Mouse (Mus musculus) kidney, embryonic 16.5 days (tissue): ENCODE results near the gene Acot8. TPM values are rescaled to one million over a fixed set of nuclear protein-coding genes. Genes with fewer than 3 reads are reported as not detected.

Experiments
- ATAC-seq: fragments of 200-750 bp; cut with Nextera tagmentation; 2 replicates; pipeline ENCODE4 v1.8.0; 2017; ENCODE audit warnings: moderate TSS enrichment; ENCODE audit not compliant: low FRiP score, low TSS enrichment
- H3K27ac ChIP-seq: fragments of 300-500 bp; sonication (generic); 2 replicates; pipeline ENCODE4 v1.5.1; 2014; ENCODE audit warnings: low read length
- H3K27me3 ChIP-seq: fragments of 300-500 bp; sonication (generic); 2 replicates; pipeline ENCODE4 v1.6.1; 2014; ENCODE audit warnings: low read length, control low read depth, mixed read lengths; ENCODE audit not compliant: insufficient read depth
- H3K36me3 ChIP-seq: fragments of 300-500 bp; sonication (generic); 2 replicates; pipeline ENCODE4 v1.6.1; 2014; ENCODE audit warnings: low read length, control low read depth, mixed read lengths; ENCODE audit not compliant: insufficient read depth
- H3K4me1 ChIP-seq: fragments of 300-500 bp; sonication (generic); 2 replicates; pipeline ENCODE4 v1.6.1; 2014; ENCODE audit warnings: low read length, control low read depth, mixed read lengths; ENCODE audit not compliant: insufficient read depth
- H3K4me2 ChIP-seq: fragments of 300-500 bp; sonication (generic); replicated peaks from 2 replicates; pipeline ENCODE4 v1.6.1; 2014; ENCODE audit warnings: low read depth, low read length
- H3K4me3 ChIP-seq: fragments of 300-500 bp; sonication (generic); 2 replicates; pipeline ENCODE4 v1.5.1; 2014; ENCODE audit warnings: mild to moderate bottlenecking, low read length
- H3K9ac ChIP-seq: fragments of 300-500 bp; sonication (generic); replicated peaks from 2 replicates; pipeline ENCODE4 v1.6.1; 2014; ENCODE audit warnings: low read length
- H3K9me3 ChIP-seq: fragments of 300-500 bp; sonication (generic); 2 replicates; pipeline ENCODE4 v1.6.1; 2016; ENCODE audit warnings: low read length, control low read depth
- WGBS: fragments of 180-500 bp; shearing (Covaris S2); extraction: QIAGEN DNeasy Blood & Tissue Kit; methylation state at CpG from one replicate; pipeline ENCODE4 v1.1.7; 2014; 5-methylcytosine and 5-hydroxymethylcytosine counted together
- polyA plus RNA-seq: library from polyadenylated mRNA; unstranded; fragments of >200 nt; fragmentation: Nextera tagmentation; extraction: Ambion mirVana; gene quantifications from 2 replicates; pipeline ENCODE4 v1.2.1, GENCODE M21; 2015

The Acot8 gene
- polyA plus RNA-seq, 1 experiment from 2014 or later = 30.8 TPM

DNA sequence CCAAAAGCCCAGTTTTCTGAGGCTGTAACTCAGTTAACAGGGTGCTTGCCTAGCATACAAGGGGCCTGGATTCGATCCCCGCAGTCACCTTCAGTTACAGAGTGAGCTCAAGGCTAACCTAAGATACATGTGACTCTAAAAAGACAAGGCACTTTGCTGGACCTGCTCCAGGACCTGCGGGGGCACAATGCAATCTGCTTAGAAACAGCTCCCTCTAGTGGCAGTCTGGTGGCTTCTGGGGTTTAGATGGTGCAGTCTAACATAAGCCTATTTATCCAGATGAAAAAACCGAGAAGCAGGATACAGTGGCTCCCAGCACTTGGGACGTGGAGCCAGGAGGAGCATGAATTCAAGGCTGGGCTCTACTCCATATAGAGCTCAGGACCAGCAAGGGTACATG lies 10.4 kb downstream of the Acot8 start:
- Histone ChIP-seq H3K4me1 (no peaks in the 10 kb centered on the region), H3K9ac (no peak overlapping the region), H3K36me3 (peaks cover 54% of the 10 kb centered on the region), H3K4me3 (no peak overlapping the region), H3K4me2 (no peak overlapping the region), H3K27ac (no peak overlapping the region), H3K27me3 (no peaks in the 10 kb centered on the region), H3K9me3 (no peaks in the 10 kb centered on the region)
- ATAC-seq = peak; percentile 50
- 33% methylated on average over 5 of the region's 5 CpGs for WGBS

DNA sequence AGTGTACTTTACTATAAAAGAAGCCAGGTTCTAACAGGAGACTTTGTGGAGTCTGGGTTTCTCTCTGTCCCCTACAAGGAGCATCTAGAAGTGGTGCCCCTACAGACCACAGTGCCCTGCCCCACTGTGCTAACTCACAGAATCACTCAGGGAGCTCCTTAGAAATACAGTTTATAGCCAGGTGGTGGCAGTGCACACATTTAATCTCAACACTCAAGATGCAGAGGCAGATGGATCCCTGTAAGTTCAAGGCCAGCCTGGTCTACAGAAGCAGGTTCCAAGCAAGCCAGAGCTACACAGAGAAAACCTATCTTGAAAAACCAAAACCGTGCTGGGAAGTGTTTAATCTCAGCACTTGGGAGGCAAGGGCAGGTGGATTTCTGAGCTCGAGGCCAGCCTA lies 10.9 kb downstream of the Acot8 start:
- WGBS = 94% methylated on average over 2 of the region's 2 CpGs
- no peak overlapping the region for H3K4me2 ChIP-seq
- H3K36me3 ChIP-seq = peaks cover 52% of the 10 kb centered on the region
- ATAC-seq = no peak
- no peak overlapping the region for H3K27ac ChIP-seq
- H3K9ac ChIP-seq = no peak overlapping the region
- no peaks in the 10 kb centered on the region for H3K9me3 ChIP-seq
- H3K4me3 ChIP-seq = no peak overlapping the region
- H3K4me1 ChIP-seq = no peaks in the 10 kb centered on the region
- H3K27me3 ChIP-seq = no peaks in the 10 kb centered on the region

DNA sequence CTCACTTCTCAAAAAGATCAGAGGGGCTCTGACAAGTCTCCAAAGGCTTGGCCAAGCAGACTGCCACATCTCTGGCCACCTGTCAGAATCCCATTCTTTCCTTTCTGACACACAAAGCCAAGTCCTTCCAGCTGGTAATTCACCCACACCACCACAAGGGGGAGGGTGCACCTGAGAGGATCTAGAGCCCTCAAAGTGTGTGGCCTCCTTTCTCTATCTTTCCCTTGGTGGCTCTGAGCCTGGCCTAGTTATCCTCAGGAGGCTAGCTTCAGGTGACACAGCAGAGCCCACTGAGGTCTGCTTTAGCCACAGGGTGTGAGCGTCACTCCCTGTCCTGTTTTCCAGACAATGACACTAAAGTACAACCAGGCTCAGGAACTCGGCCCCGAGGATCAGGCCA lies 11.4 kb downstream of the Acot8 start:
- peak; percentile 52; the same call in 1 of the 2 replicates for ATAC-seq
- Histone ChIP-seq H3K4me2 (no peak overlapping the region), H3K27ac (no peak overlapping the region), H3K9me3 (no peaks in the 10 kb centered on the region), H3K9ac (no peak overlapping the region), H3K4me3 (no peak overlapping the region), H3K27me3 (no peaks in the 10 kb centered on the region), H3K4me1 (no peaks in the 10 kb centered on the region), H3K36me3 (peaks cover 48% of the 10 kb centered on the region)
- 86% methylated on average over 3 of the region's 3 CpGs for WGBS

DNA sequence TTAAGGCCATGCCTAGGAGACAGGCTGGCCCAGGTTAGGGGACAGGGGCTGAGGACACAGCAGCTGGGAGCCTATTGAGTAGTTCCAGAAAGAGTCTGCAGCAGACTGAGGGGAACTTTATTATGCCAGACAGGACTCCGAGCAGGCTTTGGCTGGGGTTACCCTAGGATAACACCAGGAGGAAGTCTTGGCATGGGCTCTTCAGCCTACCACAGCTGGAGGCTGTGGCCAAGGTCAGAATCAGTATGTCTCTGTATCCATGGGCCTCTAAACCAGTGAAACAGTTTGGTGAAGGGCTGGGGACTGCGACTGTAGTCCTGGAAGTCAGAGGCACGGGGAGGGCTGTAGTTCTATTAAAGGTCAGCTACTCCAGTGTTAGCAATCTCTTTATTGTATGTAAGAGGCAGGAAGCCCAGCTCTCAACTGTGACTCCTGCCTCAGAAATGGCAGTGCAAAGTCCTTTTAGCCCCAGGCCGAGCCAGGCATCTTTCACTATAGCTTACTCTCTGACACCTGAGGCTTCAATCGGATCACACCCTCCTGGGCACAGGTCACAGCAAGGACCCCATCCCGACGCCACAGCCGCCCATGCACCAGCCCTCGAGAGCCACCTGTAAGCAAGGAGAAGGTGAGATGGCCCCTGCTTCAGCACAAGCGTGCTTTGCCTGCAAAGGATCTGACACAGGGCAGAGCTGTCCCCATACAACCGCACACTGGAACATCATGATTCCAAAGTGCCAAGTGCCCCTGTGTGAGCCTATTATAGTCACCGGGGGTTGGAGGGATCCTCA lies 12.1 kb downstream of the Acot8 start:
- no peak for ATAC-seq
- H3K4me3 ChIP-seq = no peak overlapping the region
- peaks cover 3% of the 10 kb centered on the region for H3K4me1 ChIP-seq
- no peak overlapping the region for H3K9ac ChIP-seq
- peaks cover 43% of the 10 kb centered on the region for H3K36me3 ChIP-seq
- WGBS = 89% methylated on average over 12 of the region's 12 CpGs
- H3K27ac ChIP-seq = no peak overlapping the region
- no peak overlapping the region for H3K4me2 ChIP-seq
- H3K9me3 ChIP-seq = no peaks in the 10 kb centered on the region
- H3K27me3 ChIP-seq = no peaks in the 10 kb centered on the region

DNA sequence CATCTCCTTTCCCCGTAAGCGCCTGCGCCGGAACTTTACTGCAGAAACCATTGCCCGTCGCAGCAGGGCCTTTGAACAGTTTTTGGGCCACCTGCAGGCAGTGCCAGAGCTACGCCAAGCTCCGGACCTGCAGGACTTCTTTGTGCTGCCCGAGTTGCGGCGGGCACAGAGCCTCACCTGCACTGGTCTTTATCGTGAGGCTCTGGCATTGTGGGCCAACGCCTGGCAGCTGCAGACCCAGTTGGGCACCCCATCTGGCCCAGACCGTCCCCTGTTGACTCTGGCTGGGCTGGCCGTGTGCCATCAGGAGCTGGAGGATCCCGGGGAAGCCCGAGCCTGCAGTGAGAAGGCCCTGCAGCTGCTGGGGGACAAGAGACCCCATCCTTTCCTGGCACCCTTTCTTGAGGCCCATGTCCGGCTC lies 12.8 kb downstream of the Acot8 start:
- Histone ChIP-seq H3K9me3 (no peaks in the 10 kb centered on the region), H3K4me1 (peaks cover 10% of the 10 kb centered on the region), H3K4me2 (no peak overlapping the region), H3K27ac (no peak overlapping the region), H3K36me3 (peaks cover 38% of the 10 kb centered on the region), H3K4me3 (no peak overlapping the region), H3K9ac (no peak overlapping the region), H3K27me3 (no peaks in the 10 kb centered on the region)
- ATAC-seq = no peak
- 90% methylated on average over 18 of the region's 18 CpGs for WGBS

DNA sequence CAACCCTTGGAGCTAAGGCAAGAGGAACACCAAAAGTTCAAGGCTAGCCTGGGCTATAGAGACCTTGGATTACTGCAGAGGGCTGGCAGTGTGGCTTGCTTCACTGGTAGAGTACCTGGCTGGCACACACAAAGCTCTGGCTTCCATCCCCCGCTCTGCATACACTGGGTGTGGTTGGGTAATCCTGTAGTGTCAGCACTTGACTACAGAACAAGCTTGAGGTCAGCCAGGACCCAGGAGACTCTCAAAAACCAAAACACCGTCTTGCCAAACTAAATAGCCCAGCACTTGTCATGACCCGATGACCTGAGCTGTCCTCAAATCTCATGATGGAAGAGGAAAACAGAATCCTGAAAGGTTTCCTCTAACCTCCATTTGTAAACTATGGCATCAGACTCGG lies 14.2 kb downstream of the Acot8 start:
- H3K4me3 ChIP-seq = no peak overlapping the region
- ATAC-seq = no peak
- no peak overlapping the region for H3K9ac ChIP-seq
- H3K4me2 ChIP-seq = no peak overlapping the region
- no peak overlapping the region for H3K27ac ChIP-seq
- 79% methylated on average over 4 of the region's 4 CpGs for WGBS
- peaks cover 15% of the 10 kb centered on the region for H3K4me1 ChIP-seq
- no peaks in the 10 kb centered on the region for H3K27me3 ChIP-seq
- peaks cover 36% of the 10 kb centered on the region for H3K36me3 ChIP-seq
- no peaks in the 10 kb centered on the region for H3K9me3 ChIP-seq

DNA sequence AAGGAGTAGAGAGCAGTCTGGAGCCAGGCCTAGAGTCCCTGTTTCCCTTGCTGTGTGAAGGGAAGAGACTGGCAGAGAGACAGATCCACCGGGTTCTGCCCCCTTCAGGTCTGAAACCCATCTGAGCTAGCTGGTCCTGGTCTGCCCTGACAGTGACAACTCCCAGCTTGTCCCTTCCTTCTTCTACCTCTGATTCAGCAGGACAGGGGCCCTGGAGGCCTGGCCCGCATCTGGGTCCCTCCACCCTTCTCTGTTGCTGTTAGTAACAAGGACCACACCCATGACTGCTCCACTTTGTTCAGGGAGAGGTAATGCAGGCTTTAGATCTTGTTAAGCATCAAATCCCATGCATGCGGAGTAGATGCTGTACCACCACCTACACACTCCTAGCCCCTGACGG lies 16.3 kb downstream of the Acot8 start:
- no peak for ATAC-seq
- Histone ChIP-seq H3K27me3 (no peaks in the 10 kb centered on the region), H3K4me1 (peaks cover 25% of the 10 kb centered on the region), H3K27ac (no peak overlapping the region), H3K9me3 (no peaks in the 10 kb centered on the region), H3K36me3 (peaks cover 25% of the 10 kb centered on the region), H3K4me2 (no peak overlapping the region), H3K4me3 (no peak overlapping the region), H3K9ac (no peak overlapping the region)
- 55% methylated on average over 4 of the region's 4 CpGs for WGBS

DNA sequence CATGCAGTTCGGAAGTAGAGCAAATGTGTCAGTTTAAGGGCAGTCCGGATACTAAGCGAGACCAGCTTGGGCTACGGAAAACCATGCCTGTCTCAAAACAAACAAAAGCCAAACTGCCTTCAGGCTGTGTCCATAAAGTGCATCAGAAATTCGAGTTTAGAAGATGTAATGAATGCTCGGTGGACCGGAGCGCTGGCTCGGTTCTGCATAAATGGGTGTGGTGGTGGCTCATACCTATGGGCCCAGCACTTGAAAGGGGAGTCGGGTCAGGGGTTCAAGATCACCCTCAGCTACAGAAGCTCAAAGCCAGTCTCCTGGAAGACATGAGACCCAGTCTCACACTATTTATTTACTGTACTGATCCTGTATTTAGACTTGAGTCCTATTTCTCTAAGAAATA lies 16.9 kb downstream of the Acot8 start:
- WGBS = 69% methylated on average over 10 of the region's 10 CpGs
- Histone ChIP-seq H3K36me3 (peaks cover 20% of the 10 kb centered on the region), H3K27ac (no peak overlapping the region), H3K4me2 (no peak overlapping the region), H3K9ac (0 out of 2 replicates have a peak overlapping the region, but pooled peaks have one; percentile 6), H3K9me3 (no peaks in the 10 kb centered on the region), H3K4me3 (no peak overlapping the region), H3K4me1 (peaks cover 25% of the 10 kb centered on the region), H3K27me3 (no peaks in the 10 kb centered on the region)
- ATAC-seq = no peak

DNA sequence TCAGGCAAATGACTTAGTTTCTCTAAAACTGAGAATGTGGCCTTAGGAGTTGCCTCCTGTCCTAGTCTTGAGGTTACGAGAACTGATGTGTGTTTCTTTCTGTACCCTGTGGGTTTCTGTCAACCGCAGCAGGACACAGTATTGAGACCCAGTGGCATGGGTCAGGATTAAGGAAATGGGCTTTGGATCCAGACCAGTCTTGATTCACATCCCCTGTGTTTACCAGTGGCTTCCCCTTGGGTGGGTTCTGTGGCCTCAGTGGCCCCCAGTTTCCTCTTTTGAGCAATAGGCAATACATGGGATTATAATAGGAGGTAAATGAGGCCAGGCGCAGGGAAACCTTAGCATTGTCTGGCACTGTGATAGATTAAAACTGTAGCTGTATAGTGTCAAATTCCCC lies 17.6 kb downstream of the Acot8 start:
- H3K9ac ChIP-seq = peak overlapping the region; percentile 85
- H3K27ac ChIP-seq = no peak overlapping the region

DNA sequence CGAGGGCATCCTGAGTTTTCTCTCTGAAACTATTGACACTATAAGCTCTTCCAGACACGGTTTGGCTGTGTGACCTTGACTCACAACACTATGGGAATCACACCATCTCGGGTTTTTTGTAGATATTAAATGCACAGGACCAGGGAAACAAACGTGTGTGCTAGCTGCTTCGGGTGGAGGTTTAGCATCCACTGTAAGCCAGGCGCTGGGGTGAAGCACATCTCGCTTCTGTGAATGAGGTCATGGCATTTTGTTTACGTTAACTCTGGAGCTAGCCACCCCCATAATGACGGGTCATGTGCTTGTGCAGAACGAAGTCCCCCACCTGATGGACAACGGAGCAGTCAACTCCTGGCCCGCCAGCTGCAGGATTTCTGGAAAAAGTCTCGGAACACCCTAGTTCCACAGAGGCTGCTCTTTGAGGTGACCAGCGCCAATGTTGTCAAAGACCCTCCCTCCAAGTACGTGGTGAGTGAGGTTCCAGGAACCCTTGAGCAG lies 18.2 kb downstream of the Acot8 start:
- no peak; the same call in none of the 2 replicates for ATAC-seq
- Histone ChIP-seq H3K4me2 (peak overlapping the region; percentile 88), H3K27me3 (no peaks in the 10 kb centered on the region), H3K9me3 (no peaks in the 10 kb centered on the region), H3K9ac (peak overlapping the region; percentile 85), H3K36me3 (peaks cover 6% of the 10 kb centered on the region; the same call in 1 of the 2 replicates), H3K4me1 (peaks cover 25% of the 10 kb centered on the region), H3K4me3 (peak overlapping the region; percentile 69), H3K27ac (peak overlapping the region; percentile 91; the same call in 1 of the 2 replicates)
- WGBS = 7% methylated on average over 15 of the region's 15 CpGs

More for the DNA sequence above, 17.6 kb downstream of the Acot8 start:
- Histone ChIP-seq H3K9me3 (no peaks in the 10 kb centered on the region), H3K36me3 (peaks cover 12% of the 10 kb centered on the region; the same call in 1 of the 2 replicates), H3K27me3 (no peaks in the 10 kb centered on the region), H3K4me1 (peaks cover 25% of the 10 kb centered on the region), H3K4me3 (peak overlapping the region; percentile 69), H3K4me2 (peak overlapping the region; percentile 88)
- no peak for ATAC-seq
- 85% methylated on average over 3 of the region's 3 CpGs for WGBS
